Mouse (Mus musculus): ENCODE measurements at regions not wholly inside any gene's neighbourhood (a gene's known extent, or its start where the extent isn't known, plus 50 kb on each side); places are given as distances from the start of the nearest gene placed in this dataset.

DNA sequence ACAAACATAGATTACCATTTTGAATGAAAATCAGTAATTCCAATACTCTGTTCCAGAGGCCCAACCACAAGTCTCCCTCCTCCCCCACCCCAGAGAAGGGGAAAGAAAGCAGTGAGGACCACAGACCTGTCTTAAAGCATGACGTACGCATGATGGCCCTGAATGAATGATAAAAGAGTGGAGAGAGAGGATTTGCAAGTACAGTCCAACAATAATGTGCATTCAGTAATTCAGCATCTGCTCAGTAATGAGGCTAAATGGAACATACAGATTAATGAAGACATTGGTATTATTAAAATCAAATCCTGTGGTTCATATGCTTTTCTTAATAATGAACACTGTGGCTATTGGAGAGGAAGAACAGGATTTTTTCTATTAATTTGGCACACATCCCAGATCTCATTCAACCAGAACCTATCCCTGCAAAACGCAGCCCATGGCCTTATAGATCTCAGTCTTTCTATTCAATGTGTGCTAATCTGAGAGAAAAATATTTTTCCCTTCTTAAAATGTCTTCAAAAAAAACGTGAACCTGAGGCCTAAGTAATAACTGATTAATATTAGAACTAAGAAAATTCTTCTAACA, 430.7 kb upstream of the Tbc1d2b start:
- no peaks in the 10 kb centered on the region for H3K9me3 ChIP-seq
- H3K4me3 ChIP-seq: no peak overlapping the region
- 65% methylated on average over 4 of the region's 4 CpGs for WGBS
- no peak for DNase-seq (ENCODE audit: low spot score)
- H3K27ac ChIP-seq: no peak overlapping the region
- H3K36me3 ChIP-seq: no peaks in the 10 kb centered on the region
- peaks cover 69% of the 10 kb centered on the region for H3K27me3 ChIP-seq (ENCODE audit: insufficient read depth, poor library complexity, severe bottlenecking)
- peaks cover 14% of the 10 kb centered on the region; the same call in 1 of the 2 replicates for H3K4me1 ChIP-seq (replicated peaks)

DNA sequence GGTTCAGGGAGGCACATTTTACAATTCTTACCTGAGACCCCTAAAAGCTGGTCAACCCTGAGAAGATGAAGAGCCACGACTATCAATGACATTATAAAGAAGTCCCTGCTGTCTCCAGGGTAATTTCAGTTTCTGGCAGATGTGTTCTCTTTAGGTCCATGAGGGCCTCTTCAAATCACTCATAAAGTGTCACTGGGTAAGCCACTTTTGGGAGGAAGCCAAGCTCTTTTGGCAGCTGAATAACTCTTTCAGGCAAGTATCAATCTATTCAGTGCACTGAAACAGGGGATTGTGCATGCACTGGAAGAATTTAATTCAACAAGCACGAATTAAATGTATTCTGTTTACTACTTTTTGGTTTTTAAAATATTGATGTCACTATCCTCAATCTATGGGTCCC, 443.1 kb upstream of the Tbc1d2b start:
- Histone ChIP-seq H3K4me1 (replicated peaks) (no peaks in the 10 kb centered on the region), H3K27ac (no peak overlapping the region), H3K27me3 (ENCODE audit: insufficient read depth, poor library complexity, severe bottlenecking) (no peaks in the 10 kb centered on the region), H3K36me3 (no peaks in the 10 kb centered on the region), H3K9me3 (no peaks in the 10 kb centered on the region), H3K4me3 (no peak overlapping the region)
- 72% methylated on average over 2 of the region's 2 CpGs for WGBS
- DNase-seq (ENCODE audit: low spot score): no peak

DNA sequence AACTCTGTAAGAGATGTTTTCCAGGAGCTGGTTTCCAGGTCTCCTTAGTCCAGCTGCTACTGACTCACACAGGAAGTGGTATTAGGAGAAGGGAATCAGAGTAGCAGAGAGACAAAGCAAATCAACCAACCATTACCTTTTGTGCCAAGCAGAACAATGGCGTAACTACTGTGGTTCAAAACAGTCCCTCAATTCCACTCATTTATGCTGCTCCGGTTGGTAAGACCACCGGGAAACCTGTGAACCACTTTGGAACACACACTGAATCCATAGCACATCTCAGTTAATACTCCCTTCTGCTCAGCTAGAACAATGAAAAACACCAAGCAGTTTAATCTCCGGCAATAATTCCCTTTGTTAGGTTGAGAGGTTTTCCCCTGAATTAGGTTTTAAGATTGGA, 460.8 kb upstream of the Tbc1d2b start:
- 36% methylated on average over 4 of the region's 4 CpGs for WGBS
- DNase-seq (ENCODE audit: low spot score): no peak
- H3K4me3 ChIP-seq: no peak overlapping the region
- no peaks in the 10 kb centered on the region for H3K36me3 ChIP-seq
- H3K27ac ChIP-seq: no peak overlapping the region
- H3K4me1 ChIP-seq (replicated peaks): 0 out of 2 replicates have a peak, but pooled peaks cover 6% of the 10 kb centered on the region
- H3K9me3 ChIP-seq: no peaks in the 10 kb centered on the region
- H3K27me3 ChIP-seq (ENCODE audit: insufficient read depth, poor library complexity, severe bottlenecking): no peaks in the 10 kb centered on the region

DNA sequence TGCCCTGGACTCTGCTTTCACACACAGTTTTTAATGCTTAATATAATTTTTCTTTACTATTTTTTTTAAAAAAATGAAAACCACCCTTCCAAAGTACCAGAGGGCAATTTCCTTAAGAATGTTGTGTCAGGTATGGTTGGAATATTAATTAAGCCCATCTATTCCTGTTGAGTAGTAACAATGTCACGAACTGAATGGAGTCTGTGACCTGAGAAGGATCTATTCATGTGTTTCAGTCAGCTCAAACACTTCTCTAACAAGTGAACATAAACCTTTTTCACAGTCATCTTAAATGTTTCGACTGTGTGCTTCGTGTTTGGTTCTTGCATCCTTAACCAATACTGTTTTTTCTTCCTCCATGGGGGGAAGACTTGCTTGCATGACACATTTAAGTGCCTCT, 486.6 kb upstream of the Tbc1d2b start:
- Histone ChIP-seq H3K4me3 (no peak overlapping the region), H3K4me1 (replicated peaks) (peaks cover 8% of the 10 kb centered on the region; the same call in 1 of the 2 replicates), H3K27ac (no peak overlapping the region), H3K36me3 (no peaks in the 10 kb centered on the region), H3K9me3 (no peaks in the 10 kb centered on the region), H3K27me3 (ENCODE audit: insufficient read depth, poor library complexity, severe bottlenecking) (no peaks in the 10 kb centered on the region)
- 34% methylated on average over 3 of the region's 3 CpGs for WGBS
- DNase-seq (ENCODE audit: low spot score): no peak

DNA sequence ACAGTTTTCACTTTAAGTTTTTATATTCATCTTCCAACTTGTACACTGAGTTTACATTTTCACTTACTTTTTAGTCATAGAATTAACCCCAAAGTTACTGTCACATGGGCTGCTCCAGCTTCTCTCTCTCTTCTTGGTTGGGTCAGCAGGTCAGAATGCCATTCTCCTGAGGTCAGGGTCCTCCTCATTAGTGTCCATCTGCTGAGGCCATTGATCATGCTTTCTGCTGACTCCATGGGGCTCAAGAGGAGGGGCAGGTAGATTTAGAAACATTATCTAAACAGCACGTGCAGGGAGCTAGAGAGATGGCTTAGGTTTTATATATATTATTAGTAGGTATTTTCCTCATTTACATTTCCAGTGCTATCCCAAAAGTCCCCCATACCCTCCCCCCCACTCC, 503.7 kb upstream of the Tbc1d2b start:
- Histone ChIP-seq H3K36me3 (no peaks in the 10 kb centered on the region), H3K27ac (no peak overlapping the region), H3K27me3 (ENCODE audit: insufficient read depth, poor library complexity, severe bottlenecking) (no peaks in the 10 kb centered on the region), H3K4me1 (replicated peaks) (0 out of 2 replicates have a peak, but pooled peaks cover 3% of the 10 kb centered on the region), H3K9me3 (no peaks in the 10 kb centered on the region), H3K4me3 (no peak overlapping the region)
- peak; percentile 28 for DNase-seq (ENCODE audit: low spot score)
- 29% methylated on average over 1 of the region's 1 CpGs for WGBS

DNA sequence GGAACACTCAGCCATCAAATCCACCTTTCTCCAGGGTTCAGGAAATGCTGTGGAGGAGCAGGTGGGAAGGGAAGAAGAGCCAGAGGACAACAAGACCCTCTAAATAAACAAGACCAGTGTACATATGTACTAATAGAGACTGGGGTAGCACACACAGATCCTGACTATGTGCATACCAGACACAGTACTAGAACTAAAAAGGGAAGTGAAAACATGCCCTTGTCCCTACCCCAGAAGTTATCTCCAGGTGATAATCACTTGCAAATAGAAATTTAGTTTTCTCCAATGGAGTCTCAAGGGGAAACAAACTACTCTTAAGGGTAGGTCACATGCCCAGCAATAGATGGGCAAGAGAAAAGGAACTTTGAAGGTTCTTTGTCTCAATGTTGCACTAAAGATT, 518.9 kb upstream of the Tbc1d2b start:
- no peaks in the 10 kb centered on the region for H3K27me3 ChIP-seq (ENCODE audit: insufficient read depth, poor library complexity, severe bottlenecking)
- H3K9me3 ChIP-seq: no peaks in the 10 kb centered on the region
- no peaks in the 10 kb centered on the region for H3K36me3 ChIP-seq
- no peaks in the 10 kb centered on the region for H3K4me1 ChIP-seq (replicated peaks)
- no peak for DNase-seq (ENCODE audit: low spot score)
- H3K27ac ChIP-seq: no peak overlapping the region
- H3K4me3 ChIP-seq: no peak overlapping the region

DNA sequence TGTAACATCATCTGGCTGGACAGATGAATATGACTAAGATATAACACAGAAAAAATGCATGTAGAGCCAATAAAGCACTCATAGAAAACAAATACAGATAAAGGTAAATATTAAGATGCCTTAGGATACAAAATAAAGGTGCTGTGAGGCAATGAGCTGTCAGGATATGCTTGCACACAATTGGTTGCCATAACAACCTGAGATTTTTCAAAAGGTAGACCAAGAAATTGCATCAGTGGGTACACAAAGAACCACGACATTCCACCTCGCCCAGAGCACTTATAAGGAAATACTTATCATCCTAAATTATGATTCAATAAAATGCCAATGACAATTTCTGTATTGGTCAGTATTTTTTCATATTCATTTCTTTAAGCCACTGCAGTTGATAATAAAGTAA, 521.3 kb upstream of the Tbc1d2b start:
- Histone ChIP-seq H3K4me1 (replicated peaks) (no peaks in the 10 kb centered on the region), H3K27me3 (ENCODE audit: insufficient read depth, poor library complexity, severe bottlenecking) (no peaks in the 10 kb centered on the region), H3K9me3 (no peaks in the 10 kb centered on the region), H3K27ac (no peak overlapping the region), H3K4me3 (no peak overlapping the region), H3K36me3 (no peaks in the 10 kb centered on the region)
- DNase-seq (ENCODE audit: low spot score): no peak
- whole genome bisulfite sequencing: 81% methylated on average over 2 of the region's 2 CpGs

DNA sequence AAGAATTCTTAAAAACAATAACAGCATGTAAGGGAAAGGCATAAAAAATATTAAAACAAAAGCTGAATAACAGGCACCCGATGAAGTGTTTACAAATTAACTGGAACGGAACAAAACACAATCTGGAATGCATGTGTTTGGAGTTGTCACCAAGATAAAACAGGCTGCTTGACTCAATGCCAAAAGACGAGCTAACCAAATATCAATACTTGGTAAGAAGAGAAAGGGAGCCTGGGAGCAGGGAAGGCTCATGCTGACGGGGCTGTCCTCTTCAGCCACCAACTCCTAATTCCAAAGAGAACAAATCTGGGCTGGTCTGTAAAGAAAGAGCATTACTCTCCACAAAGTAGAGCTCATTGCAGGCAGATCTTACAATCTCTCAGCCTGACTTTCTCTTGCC, 545.4 kb upstream of the Zic4 start:
- Histone ChIP-seq H3K36me3 (no peaks in the 10 kb centered on the region), H3K9me3 (no peaks in the 10 kb centered on the region), H3K4me1 (replicated peaks) (no peaks in the 10 kb centered on the region), H3K27me3 (ENCODE audit: insufficient read depth, poor library complexity, severe bottlenecking) (no peaks in the 10 kb centered on the region), H3K27ac (no peak overlapping the region), H3K4me3 (no peak overlapping the region)
- no peak for DNase-seq (ENCODE audit: low spot score)
- 64% methylated on average over 4 of the region's 4 CpGs for WGBS

DNA sequence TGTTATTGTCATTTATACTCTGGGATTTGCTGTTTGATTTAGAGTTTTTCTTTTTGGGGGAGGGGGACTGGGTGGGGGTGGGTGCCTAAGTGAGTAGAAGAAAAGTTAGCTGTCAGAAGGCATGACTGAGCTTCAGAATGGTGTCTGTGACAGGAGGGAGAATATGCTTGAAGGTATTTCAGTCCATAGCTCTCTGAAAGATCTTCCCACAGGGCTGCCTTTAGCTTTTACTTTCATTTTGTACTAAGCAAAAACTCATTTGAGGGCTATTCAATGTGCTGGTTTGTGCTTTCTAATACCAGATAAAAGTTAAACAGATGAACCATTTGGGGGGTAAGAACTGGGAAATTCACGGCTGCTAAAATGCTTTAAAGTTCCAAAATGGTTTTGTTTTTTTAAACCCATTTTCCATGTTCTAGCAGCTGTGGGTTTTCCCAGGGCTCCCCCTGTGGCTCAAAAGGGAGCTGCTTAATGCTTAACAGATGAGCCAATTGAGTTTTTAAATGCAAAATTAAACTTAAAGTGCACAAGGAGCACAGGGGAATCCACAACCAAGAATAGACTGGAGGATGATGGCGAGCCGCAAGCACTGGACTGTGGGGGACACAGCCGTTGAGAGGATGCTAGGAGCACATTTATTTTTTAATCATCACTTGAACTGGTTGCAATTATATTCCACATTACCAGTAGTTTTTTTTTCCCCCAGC, 538.5 kb upstream of the Zic4 start:
- Histone ChIP-seq H3K36me3 (no peaks in the 10 kb centered on the region), H3K9me3 (no peaks in the 10 kb centered on the region), H3K4me3 (no peak overlapping the region), H3K4me1 (replicated peaks) (no peaks in the 10 kb centered on the region), H3K27me3 (ENCODE audit: insufficient read depth, poor library complexity, severe bottlenecking) (no peaks in the 10 kb centered on the region), H3K27ac (no peak overlapping the region)
- 67% methylated on average over 4 of the region's 4 CpGs for WGBS
- no peak for DNase-seq (ENCODE audit: low spot score)

DNA sequence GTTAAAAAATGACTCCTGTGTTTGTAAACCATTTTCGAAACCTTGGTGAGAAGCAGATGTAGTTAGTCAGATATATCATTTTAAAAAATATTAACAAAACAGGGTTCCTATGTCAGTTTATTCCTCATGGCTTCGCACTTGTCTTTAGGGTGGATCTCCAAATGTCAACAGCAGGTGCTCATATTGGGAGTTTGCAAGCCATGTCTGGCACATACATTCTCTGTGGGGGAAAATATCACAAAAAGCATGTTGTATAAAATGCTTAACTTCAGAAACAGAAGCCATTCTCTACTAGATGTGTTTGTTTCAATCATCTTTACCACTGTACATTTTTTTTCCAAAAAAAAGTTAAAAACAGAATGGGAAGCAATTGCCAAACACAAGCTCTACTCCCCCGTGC, 534.7 kb upstream of the Zic4 start:
- Histone ChIP-seq H3K36me3 (no peaks in the 10 kb centered on the region), H3K27me3 (ENCODE audit: insufficient read depth, poor library complexity, severe bottlenecking) (no peaks in the 10 kb centered on the region), H3K9me3 (no peaks in the 10 kb centered on the region), H3K27ac (no peak overlapping the region), H3K4me1 (replicated peaks) (no peaks in the 10 kb centered on the region), H3K4me3 (no peak overlapping the region)
- DNase-seq (ENCODE audit: low spot score): no peak
- 90% methylated on average over 3 of the region's 3 CpGs for WGBS

DNA sequence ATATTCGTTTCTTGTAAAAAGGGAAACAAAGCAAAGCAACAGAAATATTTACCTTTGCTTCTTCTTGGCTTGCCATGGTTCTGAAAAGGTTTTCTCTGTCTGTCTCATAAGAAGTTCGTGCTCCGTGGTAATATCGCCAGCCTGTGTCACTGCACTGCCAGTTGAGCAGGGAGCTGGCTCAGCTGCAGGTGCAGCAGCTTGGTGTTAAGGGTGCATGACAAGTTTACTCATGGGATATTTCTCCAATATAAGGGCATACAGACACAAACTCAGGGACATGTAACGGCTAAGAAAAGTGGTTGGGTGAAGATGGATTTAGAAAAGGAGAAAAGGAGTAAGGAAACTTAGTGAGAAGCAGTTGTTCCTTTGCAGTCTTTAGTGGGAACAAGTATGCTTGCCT, 533.5 kb upstream of the Zic4 start:
- H3K27ac ChIP-seq: no peak overlapping the region
- 58% methylated on average over 5 of the region's 5 CpGs for WGBS
- DNase-seq (ENCODE audit: low spot score): no peak
- H3K9me3 ChIP-seq: no peaks in the 10 kb centered on the region
- no peaks in the 10 kb centered on the region for H3K4me1 ChIP-seq (replicated peaks)
- H3K36me3 ChIP-seq: no peaks in the 10 kb centered on the region
- H3K27me3 ChIP-seq (ENCODE audit: insufficient read depth, poor library complexity, severe bottlenecking): no peaks in the 10 kb centered on the region
- no peak overlapping the region for H3K4me3 ChIP-seq

DNA sequence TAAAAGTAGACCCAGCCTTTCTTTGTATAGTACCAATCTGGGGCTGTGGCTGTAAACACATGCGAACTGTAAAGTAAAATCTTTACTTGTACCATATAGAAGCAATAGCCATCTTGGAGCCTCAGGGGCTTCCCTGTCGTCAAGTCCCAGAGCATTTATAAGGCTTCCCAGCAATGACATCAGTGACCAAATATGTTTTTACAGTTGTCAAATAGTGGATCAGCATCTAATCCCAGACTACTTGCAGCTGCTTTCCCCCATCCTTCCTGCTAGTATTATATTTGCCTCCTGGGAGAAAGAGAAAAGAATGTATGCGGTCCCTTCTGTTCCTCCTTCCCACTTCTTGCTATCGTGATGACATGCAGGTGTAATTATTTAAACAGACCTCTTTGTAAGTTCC, 531.5 kb upstream of the Zic4 start:
- Histone ChIP-seq H3K36me3 (no peaks in the 10 kb centered on the region), H3K27ac (no peak overlapping the region), H3K9me3 (no peaks in the 10 kb centered on the region), H3K27me3 (ENCODE audit: insufficient read depth, poor library complexity, severe bottlenecking) (no peaks in the 10 kb centered on the region), H3K4me3 (no peak overlapping the region), H3K4me1 (replicated peaks) (no peaks in the 10 kb centered on the region)
- no peak for DNase-seq (ENCODE audit: low spot score)
- 78% methylated on average over 4 of the region's 4 CpGs for WGBS

DNA sequence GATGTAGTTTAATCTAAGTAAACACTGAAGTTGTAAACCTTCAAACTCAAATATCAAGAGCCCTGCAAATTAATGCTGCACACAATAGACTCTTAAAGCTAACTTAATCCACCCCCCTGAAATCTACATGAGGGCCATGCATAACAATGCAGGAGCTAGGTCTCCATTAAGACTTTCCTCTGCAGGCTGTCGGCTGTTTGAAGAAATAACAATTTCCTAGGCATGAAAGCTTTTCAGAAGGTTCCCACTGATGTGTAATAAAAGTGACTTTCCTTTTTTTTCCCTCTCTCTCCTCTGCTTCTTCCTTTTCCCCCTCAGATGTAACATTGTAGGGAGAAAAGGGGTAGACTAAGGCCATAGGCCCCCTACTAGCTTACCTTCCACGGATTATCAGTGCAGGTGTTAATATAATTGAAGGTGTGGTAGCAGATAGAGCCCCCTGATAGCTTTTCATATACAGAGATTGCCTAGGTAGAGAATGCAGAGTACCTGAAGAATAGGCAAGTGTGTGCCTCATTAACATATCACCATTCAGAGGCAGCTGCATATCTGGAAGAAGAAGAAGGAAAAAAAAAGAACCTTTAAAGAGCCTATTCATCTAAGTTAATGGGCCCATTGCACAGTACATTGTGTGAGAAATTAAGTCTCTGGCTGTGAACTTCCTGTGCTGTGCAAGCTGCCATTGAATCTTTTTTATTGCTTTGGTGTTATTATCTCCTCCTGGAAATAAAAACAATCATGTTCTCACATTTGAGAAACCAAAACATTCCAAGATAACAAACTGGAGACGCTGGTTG, 528.3 kb upstream of the Zic4 start:
- Histone ChIP-seq H3K9me3 (no peaks in the 10 kb centered on the region), H3K27ac (no peak overlapping the region), H3K4me3 (no peak overlapping the region), H3K4me1 (replicated peaks) (peaks cover 10% of the 10 kb centered on the region; the same call in 1 of the 2 replicates), H3K27me3 (ENCODE audit: insufficient read depth, poor library complexity, severe bottlenecking) (no peaks in the 10 kb centered on the region), H3K36me3 (no peaks in the 10 kb centered on the region)
- 19% methylated on average over 3 of the region's 3 CpGs for WGBS
- no peak for DNase-seq (ENCODE audit: low spot score)
